Mouse (Mus musculus) layer of hippocampus, adult 11-12 months (tissue): ENCODE measurements at regions not wholly inside any gene's neighbourhood (a gene's known extent, or its start where the extent isn't known, plus 50 kb on each side); places are given as distances from the start of the nearest gene placed in this dataset.

Experiments used
- DNase-seq: peaks from one replicate; pipeline ENCODE4 v3.0.0; 2022; ENCODE audit warnings: low spot score

DNA sequence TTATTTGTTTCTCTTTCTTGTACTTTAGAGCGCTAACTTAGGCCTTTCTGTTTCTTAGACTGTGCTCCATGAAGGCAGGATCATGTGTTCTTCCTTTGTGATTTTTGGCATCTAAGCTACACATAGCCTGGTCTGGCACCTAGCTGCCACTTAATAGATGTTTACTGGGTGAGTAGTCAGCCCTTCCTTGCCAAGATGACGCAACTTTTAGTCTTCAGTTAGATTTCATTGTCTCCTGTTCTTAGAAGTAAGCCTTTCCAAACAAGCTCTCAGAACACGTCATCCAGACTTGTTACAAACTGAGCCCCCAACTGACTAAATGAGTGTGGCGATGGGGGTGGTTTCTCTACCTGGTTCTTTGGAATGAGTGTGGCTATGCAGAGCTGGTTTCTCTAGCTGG, 85.4 kb upstream of the Rapgef5 start:
- no peak for DNase-seq

DNA sequence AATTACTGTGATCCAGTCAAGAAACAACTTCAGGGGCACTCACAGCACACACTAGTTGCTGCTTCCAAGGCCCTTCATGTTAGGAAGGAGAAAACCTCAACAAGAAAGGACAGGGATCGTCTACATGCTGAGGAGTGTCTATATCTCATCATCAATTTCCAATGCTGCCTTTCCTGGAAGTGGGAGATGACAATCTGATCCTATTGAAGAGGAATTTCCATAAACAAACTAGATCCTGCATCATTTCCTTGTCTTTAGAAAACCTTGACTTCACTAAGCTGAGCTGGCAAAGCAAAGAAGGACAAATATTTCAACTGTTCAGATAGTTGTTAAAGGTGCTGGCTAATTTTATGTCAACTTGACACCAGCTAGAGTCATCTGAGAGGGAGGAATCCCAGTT, 83.5 kb upstream of the Rapgef5 start:
- no peak for DNase-seq

DNA sequence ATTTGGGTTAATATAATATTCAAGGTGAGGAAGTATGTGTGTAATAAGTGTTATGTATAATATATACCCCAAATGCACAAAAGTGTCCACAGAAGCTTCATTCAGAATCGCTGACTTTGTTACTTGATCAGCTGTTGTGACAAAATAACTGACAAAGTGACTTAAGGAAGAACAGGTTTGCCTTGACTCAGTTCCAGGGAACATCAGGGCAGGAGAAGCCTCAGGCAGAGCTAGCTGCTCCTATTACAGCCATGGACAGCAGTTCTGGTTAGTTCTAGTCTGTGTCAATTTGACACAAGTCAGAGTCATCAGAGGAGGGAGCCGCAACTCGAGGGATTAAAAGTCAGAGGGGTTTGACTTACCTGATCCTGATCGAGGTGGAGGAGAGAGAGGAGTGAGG, 79.3 kb upstream of the Rapgef5 start:
- DNase-seq, result no peak

DNA sequence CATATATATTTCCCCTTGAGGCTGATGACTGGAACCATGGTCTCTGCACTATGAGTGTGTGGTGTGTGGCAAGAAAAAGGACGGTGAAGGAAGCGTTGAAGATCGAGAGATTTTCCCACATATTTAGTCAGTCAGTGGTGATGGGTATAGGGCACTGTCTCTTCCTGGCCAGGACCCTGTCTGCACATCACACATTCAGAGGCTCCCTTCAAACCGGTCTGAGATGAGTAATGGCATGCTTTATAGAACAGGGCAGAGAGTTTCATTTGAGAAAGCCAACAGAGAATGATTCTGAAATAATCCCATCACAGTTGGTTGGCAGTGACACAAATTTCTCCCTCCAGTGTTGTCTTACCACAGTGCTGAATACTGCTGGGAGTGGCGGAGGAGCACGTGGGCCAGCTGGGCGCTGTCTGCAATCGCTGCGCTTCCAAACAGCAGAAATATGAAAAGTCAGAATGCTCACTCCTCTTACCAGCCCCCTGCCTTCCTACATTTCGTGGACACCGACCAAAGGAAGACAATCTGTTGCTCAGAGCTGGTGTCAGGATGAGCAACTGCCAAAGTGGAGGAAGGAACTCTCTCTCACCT, 77.2 kb upstream of the Rapgef5 start:
- peak; percentile 63 for DNase-seq

DNA sequence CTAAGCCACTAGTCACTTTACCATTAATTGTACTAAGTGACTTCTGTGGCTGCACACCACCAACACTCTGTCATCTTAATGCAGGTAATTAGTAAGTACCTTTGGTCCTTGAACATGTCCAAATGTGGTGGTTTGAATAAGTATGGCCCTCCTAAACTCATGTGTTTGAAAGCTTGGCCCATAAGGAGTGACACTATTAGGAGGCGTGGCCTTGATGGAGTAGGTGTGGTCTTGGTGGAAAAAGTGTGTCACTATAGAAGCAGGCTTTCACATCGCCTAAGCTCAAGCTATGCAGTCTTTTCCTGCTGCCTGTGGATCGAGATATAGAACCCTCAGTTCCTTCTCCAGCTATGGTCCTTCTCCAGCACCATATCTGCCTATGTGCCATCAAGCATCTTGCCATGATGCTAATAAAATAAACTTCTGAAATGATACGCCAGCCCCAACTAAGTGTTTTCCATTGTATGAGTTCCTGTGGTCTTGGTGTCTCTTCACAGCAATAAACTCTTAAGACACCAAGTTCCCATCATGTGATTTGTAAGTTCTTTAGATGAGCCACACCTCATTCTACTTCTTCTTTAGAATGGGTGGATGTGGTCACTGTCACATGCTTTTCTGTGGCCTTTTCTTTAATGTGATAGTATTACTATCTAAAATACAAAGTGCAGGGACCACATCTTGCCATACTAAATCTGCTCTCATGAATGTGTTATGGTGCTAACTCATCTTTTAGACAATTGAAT, 71.9 kb upstream of the Rapgef5 start:
- DNase-seq, result no peak

DNA sequence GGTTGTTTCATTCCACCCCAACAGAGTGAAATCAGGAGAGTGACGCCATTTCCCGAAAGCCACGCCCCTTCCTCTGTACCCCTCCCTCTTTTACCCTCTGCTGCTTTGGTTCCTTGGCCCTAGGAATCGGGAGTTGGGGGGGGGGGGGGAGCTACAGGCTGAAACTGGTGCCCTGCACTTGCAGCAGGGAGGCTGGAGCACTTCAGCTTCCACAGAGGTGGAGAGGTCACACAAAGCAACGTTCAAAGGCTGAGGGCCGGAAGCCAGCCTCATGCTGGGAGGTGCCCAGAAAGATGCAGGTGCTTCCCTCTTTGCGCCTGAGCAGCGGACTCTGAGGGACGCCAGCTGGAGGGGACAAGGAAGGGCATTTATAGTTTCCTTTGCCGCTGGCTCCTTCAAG, 69.1 kb upstream of the Rapgef5 start:
- DNase-seq, result no peak

DNA sequence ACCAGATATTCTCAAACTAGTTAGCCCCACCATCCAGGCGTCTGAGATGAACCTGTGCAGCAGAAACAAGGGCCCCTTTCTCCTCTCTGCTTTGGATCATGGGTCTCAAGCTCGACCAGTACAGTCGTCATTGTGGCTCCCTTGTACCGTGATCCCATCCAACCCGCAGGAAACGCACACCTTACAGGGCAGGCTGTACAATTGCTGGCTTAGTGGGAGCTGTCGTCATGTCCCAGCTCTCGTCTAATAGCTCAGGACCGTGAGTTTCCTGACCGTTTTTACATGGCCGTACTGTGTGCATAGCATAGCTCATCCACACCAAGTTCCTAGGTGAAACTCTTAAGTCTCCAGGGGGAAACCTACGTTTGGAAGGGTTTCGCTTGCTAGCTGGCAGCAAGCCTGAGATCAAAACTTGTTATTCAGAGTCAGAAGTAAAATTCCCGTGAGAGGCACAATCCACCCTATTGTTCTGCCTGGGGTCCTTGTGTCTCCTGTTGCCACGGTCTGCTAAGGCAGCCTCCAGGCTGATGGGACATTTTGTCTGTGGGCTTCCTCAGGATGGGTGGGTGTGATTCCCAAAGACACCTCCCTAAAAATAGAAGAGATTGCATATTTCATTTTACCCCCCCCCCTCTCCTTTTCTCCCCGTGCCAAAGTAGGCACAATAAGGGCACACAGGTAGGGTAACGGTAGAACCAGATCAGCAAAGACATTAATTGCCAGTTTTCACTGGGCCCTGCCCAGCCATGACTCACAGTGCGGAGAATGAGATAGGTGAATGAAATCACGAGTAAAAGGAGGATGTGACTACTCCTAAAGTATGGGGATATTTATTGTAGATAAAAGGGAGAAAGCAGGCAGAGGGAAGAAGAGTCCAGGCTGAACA, 68.2 kb upstream of the Rapgef5 start:
- no peak for DNase-seq

DNA sequence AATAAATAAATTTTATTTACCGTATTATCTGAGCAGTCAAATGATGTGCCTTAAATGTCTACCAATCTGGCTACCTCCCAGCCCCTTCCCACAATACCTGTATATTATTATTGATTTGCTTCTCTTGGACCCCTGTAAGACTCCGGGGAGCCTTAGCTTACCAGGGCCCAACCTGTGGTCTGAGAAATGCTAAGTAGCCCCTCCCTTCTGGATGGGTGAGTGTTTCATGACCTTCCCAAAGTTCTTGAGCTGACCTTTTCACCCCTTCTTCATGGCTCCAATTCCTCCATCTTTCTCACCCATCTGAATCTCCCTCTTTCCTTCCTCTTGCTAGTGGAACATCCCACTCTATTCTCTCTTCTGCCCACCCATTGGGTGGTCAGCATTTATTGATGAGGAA, 67.2 kb upstream of the Rapgef5 start:
- DNase-seq, result no peak

DNA sequence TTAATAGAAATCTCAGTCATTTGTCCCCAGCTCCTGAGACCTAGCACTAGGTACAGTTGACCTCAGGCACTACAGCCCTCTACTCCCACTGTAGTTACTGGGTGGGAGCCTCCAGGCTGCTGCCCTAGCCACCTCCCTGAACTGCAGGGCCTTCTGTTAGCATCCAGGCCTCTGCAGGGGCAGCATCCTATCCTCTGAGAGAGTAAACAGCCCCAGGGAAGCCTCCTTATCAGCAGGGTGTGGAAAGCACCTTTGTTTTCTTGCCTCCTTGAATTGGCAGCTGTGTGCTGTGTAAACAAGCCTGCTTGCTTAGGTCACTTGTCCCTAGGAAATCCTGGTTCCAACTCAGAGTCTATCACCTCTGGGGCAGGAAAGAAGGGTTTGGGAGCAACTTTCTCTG, 66.2 kb upstream of the Rapgef5 start:
- DNase-seq, result no peak

DNA sequence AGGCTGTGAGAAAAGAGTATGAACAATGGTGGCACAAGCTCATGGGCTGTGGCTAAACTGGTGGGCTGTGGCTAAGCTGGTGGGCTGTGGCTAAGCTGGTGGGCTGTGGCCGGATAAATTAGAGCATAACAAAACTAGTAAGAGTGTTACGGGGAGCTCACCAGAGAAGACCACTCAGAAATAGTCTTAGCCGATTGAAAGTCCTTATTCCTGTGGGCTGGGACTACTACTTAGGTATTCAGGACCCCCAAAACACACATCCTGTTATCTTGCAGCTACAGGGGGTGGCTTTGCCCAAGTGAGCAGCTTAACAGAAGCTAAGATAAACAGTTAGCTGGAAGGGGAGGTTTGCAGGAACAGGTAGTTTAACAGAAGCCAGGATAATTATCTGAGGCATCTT, 65.4 kb upstream of the Rapgef5 start:
- DNase-seq, result no peak

DNA sequence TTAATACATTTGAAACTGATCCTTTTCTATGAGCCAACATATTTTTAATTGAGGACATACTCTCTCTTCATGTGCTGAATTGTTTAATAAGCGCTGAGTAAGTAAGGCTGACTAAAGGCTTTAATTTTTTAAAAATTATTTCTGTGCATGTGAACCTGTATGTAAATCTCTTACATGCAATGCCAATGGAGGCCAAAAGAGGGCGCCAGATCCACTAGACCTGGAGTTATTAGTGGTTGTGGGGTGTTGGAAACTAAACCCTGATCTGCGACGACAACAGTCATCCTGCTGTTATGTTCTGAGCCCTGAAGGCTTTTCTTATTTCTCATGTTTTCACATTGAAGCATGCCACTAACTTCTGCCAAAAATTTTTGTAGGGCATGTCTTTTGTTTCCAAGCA, 64.8 kb upstream of the Rapgef5 start:
- no peak for DNase-seq

DNA sequence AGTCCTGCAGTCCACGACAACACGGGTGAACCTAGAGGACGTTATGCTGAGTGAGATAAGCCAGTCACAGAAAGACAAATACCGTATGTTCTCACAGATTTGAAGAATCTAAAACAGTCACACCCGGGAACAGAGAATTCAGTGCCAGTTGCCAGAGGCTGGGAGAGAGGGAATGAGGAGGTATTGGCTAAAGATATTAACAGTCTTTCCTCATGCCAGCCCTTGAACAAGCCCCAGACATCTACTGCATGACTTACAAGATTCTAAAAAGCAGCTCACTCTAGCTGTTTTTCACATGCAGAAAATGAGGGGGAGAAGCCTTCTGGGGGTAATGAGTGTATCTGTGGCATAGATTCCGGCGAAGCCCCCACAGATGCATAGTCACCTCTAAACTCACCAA, 60.5 kb upstream of the Rapgef5 start:
- peak; percentile 14 for DNase-seq

DNA sequence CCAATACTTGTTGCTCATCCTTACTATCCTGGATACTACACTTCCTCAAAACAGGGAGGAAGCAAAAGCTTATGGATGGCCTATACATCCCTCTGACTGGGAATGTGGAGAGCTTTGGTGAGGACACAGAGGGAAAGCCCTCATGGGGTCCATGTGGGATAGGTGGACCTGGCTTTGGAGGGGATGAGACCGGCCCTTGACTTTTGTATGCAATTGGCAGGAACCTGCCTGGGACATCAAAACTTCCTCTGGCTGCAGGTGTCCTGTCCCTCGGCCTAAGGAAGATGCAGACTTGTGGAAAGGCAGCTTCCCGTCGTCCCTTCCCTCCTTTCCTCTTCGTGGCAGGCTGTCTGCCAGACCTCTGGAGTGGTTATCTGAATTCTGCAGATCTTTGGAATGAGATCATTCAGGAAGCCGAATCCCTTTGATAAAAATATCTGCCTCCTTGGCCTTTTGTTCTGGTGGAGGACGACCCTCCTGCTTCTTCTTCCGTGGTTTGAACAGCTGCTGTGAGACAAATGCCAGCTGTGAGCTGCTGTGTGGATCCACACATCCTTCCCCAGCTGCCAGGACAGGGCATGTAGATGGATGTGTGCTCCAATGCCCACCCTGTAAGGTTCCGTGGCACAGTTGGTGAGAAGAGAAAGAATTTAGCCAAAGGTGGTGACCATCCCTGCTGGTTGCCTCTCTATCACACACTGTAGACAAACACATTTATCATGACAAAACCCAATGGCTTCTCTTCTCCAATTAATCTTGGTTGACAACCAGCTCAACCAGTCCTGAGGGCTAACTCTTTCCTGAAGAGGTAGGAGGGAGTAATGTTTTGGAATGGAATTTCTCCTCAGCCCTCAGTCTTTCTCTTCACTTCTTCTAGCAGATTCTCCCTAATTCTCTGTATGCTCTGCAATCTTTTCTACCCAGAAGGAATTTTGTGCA, 57.9 kb upstream of the Rapgef5 start:
- no peak for DNase-seq

DNA sequence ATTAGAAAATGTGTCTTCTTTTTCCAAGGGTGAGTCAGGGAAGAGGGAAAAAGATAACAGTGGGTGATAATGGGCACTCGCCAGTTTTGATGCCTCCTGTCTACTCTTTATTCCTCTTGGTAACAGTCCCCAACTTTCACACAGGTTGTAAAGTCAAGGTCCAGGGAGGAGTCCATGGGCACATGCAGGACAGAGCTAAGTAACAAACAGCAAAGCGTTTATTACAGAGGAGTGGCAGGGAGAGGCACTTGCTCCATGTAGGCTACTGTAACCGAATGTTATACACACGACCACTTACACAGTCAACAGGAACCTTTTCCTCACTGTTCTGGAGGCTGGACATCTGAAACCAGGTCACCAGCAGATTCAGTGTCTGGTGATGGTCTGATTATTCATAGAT, 56.7 kb upstream of the Rapgef5 start:
- DNase-seq, result no peak

DNA sequence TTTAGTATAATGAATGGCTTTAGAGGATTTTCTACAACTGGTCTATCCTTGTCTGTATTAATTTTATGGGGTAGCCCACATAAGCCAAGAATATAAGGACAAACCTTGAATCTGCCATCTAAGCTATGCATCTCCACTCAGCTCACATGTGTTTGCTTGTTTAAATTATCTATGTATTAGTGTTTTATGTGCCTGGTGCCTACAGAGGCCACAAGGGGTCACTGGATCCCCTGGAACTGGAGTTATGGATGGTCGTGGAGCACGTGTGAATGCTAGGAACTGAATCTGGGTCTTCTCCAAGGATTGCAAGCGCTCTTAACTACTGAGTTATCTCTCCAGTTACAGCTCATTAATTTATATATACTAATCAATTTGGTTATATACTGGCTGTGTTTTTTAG, 51.1 kb upstream of the Rapgef5 start:
- DNase-seq, result no peak

DNA sequence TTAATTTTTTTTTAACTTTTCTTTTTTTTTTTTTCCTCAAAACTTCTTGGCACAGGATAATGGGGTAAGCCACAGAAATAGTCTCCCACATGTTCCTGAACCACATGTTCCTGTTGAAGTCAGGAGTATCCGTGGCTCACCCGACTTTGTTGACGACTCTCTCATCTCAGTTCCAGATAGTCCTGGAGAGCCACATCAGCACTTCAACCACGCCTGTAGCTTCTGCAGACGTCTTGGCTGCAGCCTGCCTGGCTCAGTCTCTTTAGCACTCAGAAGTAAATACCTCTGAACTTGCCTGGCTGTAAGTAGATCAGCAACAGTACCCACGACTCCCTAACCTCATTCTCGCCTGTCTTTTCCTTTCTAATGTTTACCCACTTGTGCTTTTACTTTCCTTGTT, 50.3 kb upstream of the Rapgef5 start:
- no peak for DNase-seq
